Mouse (Mus musculus) C2C12 (cell line): ENCODE data around the gene Slc23a2. TPM values are rescaled to one million over a fixed set of nuclear protein-coding genes. Genes with fewer than 3 reads are reported as not detected.

Source experiments
- H3K27me3 ChIP-seq: one replicate; pipeline ENCODE4 v1.6.1; 2011; ENCODE audit not compliant: control insufficient read depth, insufficient read depth, insufficient read length
- H3K36me3 ChIP-seq: one replicate; pipeline ENCODE4 v1.6.1; 2011; ENCODE audit not compliant: control insufficient read depth, insufficient read depth
- H3K4me3 ChIP-seq: one replicate; pipeline ENCODE4 v1.5.1; 2011; ENCODE audit warnings: mild to moderate bottlenecking, control low read depth; ENCODE audit not compliant: poor library complexity, insufficient read depth, severe bottlenecking
- H3K79me2 ChIP-seq: one replicate; pipeline ENCODE4 v1.6.1; 2011; ENCODE audit not compliant: control insufficient read depth, insufficient read depth
- H3K79me3 ChIP-seq: one replicate; pipeline ENCODE4 v1.6.1; 2011; ENCODE audit warnings: low read depth, control low read depth
- H3ac ChIP-seq: one replicate; pipeline ENCODE3; 2011; ENCODE audit warnings: low read depth; ENCODE audit not compliant: control insufficient read depth, insufficient read length
- CEBPB ChIP-seq: IDR thresholded peaks from one replicate; pipeline ENCODE4 v1.6.1; 2011; ENCODE audit warnings: low read depth, mild to moderate bottlenecking, control low read depth, moderate library complexity
- CTCF ChIP-seq: IDR thresholded peaks from one replicate; pipeline ENCODE4 v1.5.1; 2011; ENCODE audit not compliant: control insufficient read depth, insufficient read depth, insufficient read length
- FOSL1 ChIP-seq: IDR thresholded peaks from one replicate; pipeline ENCODE4 v1.8.0; 2011; ENCODE audit warnings: mild to moderate bottlenecking, low read length; ENCODE audit not compliant: poor library complexity, insufficient read depth, severe bottlenecking
- MAX ChIP-seq: IDR thresholded peaks from one replicate; pipeline ENCODE4 v1.6.1; 2011; ENCODE audit warnings: mild to moderate bottlenecking, control low read depth
- MYOD1 ChIP-seq: IDR thresholded peaks from one replicate; pipeline ENCODE4 v1.6.1; 2011; ENCODE audit warnings: low read depth; ENCODE audit not compliant: control insufficient read depth, insufficient read length
- MYOG ChIP-seq: IDR thresholded peaks from one replicate; pipeline ENCODE4 v1.6.1; 2011; ENCODE audit not compliant: control insufficient read depth, insufficient read length; ENCODE audit errors: extremely low read depth
- USF1 ChIP-seq: IDR thresholded peaks from one replicate; pipeline ENCODE4 v1.6.1; 2011; ENCODE audit warnings: low read depth, mild to moderate bottlenecking, control low read depth, moderate library complexity
- polyA plus RNA-seq: library from polyadenylated mRNA; unstranded; fragments of >200 nt; fragmentation: generic; extraction: Trizol; gene quantifications from one replicate; pipeline ENCODE4 v1.2.1, GENCODE M21; 2012; ENCODE audit warnings: missing spikeins

Slc23a2 gene
- polyA plus RNA-seq, 1 experiment, result 12.0 TPM

GRCm38 (mm10) chr2:132030418-132031363 lies 114.2 kb downstream of the Slc23a2 start:
- Histone ChIP-seq H3K27me3 (no peaks in the 10 kb centered on the region), H3K79me3 (no peaks in the 10 kb centered on the region), H3ac (no peak overlapping the region), H3K79me2 (no peaks in the 10 kb centered on the region), H3K4me3 (peak overlapping the region; percentile 19), H3K36me3 (no peaks in the 10 kb centered on the region)
- TF ChIP-seq FOSL1 (no peak), MAX (no peak), MYOG (no peak), CTCF (no peak), CEBPB (no peak), USF1 (no peak), MYOD1 (no peak)

- H3K4me3 ChIP-seq, result peak within 1 kb of the TSS; percentile 19
- TF ChIP-seq MYOG (no peak), USF1 (no peak), MYOD1 (no peak), CEBPB (no peak), MAX (no peak), FOSL1 (no peak), CTCF (no peak)
- no peaks in the 10 kb centered on the region for H3K79me3 ChIP-seq
- H3K36me3 ChIP-seq, result no peaks in the 10 kb centered on the region
- no peaks in the 10 kb centered on the region for H3K27me3 ChIP-seq
- H3K79me2 ChIP-seq, result no peaks in the 10 kb centered on the region
- peak within 1 kb of the TSS; percentile 51 for H3ac ChIP-seq
Measured at GRCm38 (mm10) chr2:132029646-132030417, 115.1 kb downstream of the Slc23a2 start, which contains the start of gene Rassf2. Gene Rassf2, minus strand, starts transcription at chr2:132030258.

- H3K36me3 ChIP-seq, result no peaks in the 10 kb centered on the region
- peak overlapping the region; percentile 19 for H3K4me3 ChIP-seq
- no peaks in the 10 kb centered on the region for H3K27me3 ChIP-seq
- H3K79me2 ChIP-seq, result no peaks in the 10 kb centered on the region
- H3K79me3 ChIP-seq, result no peaks in the 10 kb centered on the region
- H3ac ChIP-seq, result peak overlapping the region; percentile 51
- TF ChIP-seq CEBPB, result no peak
- no peak for TF ChIP-seq MYOD1
- no peak for TF ChIP-seq USF1
- no peak for TF ChIP-seq FOSL1
- TF ChIP-seq MAX, result no peak
- no peak for TF ChIP-seq MYOG
- no peak for TF ChIP-seq CTCF
Measured at GRCm38 (mm10) chr2:132028894-132029605, 115.9 kb downstream of the Slc23a2 start.

GRCm38 (mm10) chr2:132028107-132028506 lies 116.8 kb downstream of the Slc23a2 start:
- TF ChIP-seq MAX (no peak), FOSL1 (no peak), CEBPB (no peak), USF1 (no peak), MYOG (no peak), MYOD1 (no peak), CTCF (no peak)
- H3ac ChIP-seq, result no peak overlapping the region
- H3K4me3 ChIP-seq, result no peak overlapping the region
- H3K79me3 ChIP-seq, result no peaks in the 10 kb centered on the region
- H3K79me2 ChIP-seq, result no peaks in the 10 kb centered on the region
- no peaks in the 10 kb centered on the region for H3K36me3 ChIP-seq
- H3K27me3 ChIP-seq, result no peaks in the 10 kb centered on the region

- H3K79me3 ChIP-seq, result no peaks in the 10 kb centered on the region
- TF ChIP-seq MAX (no peak), MYOD1 (no peak), CTCF (no peak), MYOG (no peak), CEBPB (no peak), USF1 (no peak), FOSL1 (no peak)
- H3K79me2 ChIP-seq, result no peaks in the 10 kb centered on the region
- no peak overlapping the region for H3ac ChIP-seq
- H3K27me3 ChIP-seq, result no peaks in the 10 kb centered on the region
- H3K36me3 ChIP-seq, result no peaks in the 10 kb centered on the region
- H3K4me3 ChIP-seq, result no peak overlapping the region
Measured at GRCm38 (mm10) chr2:132027366-132027765, 117.5 kb downstream of the Slc23a2 start.
